Mouse (Mus musculus) ovary, postnatal 36 days (tissue): ENCODE data around the gene B230118H07Rik.

ENCODE experiments used
- DNase-seq: peaks from one replicate; pipeline ENCODE4 v3.0.0; 2022; ENCODE audit warnings: low spot score, mixed read lengths

B230118H07Rik gene

DNA sequence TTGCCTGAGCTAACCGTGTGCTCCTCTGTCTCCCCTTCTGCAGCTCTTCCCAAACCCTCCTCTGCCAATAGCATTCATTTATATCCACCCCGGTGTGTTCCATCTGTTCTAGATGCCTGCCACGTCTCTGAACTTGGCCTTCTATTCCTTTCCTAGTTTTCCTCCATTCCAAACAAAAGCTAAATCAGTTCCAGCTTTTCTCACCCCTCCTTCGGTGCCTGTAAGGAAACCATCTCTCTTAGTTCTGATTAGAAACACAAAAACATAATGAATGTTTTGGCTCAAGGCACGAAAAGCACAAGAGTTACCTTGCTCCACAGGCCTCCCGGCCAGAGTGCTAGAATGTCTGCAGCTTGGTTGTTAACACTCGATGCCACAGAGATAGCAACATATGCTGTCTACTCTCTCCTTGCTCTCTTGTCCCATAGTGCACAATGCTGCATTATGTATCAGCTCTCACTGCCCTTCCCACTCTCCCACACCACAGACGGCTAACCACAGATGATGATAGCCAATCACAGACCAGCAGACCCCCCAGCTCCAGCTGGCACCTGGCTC is at the start of gene B230118H07Rik, which contains the start of gene Rag1:
Gene B230118H07Rik (minus strand): TSS at position 419 of the 558 bp plus-strand sequence.
Gene Rag1 (minus strand): TSS at position 388 of the 558 bp plus-strand sequence.
- no peak for DNase-seq

DNA sequence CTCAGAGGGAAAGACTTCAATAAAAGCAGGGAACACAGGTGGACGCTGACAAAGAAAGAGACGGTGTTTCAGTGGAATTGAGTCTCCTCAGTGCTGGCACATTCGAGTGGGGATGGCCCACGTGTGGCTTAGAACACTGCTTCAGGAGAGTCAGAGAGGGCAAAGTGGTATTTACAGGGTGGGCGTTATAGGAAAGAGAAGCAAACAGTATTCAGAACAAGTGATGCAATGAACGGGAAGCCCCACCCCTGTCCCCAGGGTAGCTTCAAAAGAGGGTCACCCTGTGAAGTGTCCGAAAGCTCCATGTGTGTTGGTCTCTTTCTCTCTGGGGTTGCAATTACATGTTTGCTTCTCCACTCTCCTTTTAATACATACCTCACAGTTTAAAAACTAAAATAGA is 46.3 kb upstream of the B230118H07Rik start:
- no peak for DNase-seq

DNA sequence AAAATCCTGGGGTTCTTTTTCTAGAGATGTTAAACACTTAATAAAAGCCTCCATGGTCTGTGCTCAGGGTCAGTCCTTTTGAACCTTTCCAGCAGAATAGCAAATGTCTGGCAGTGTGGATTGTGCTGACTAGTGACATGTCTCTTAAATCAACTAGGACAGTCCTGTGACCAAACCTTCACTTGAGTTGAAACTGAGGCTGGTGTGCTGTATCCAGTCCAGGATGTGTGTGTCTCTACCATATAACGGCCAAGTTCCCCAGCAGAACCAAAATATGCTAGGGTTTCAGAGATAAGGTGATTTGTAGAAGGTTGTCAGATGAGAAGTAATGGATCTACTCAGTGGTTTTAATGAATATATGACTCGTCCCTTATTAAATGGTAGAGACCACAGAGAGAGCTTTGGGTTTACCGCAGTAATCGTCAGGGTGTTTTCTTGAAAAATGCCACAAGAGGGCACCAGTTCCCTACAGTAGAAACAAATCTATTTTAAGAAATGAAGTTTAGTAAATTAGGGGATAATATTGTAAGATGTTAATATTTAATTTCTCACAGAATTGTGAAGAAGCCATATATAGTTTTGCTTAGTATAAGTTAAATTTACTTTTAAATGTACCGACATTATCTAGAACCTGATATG is 44.4 kb upstream of the B230118H07Rik start:
- DNase-seq, result no peak

DNA sequence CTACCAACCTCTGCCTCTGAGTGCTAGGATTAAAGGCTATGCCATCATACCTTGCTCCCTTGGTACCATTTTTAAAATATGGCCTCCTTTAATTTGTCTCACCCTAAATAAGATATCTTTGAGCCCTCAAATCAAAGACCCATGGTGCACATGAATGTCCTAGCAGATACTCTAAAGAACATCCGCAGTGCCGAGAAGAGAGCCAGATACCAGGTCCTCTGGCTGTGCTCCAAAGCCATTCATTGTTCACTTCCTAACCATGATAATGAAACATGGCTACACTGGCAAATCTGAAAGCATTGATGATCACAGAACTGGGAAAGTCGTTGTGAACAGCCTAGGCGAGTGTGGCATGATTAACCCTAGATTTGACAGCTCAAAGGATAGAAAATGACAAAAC is 43.7 kb upstream of the B230118H07Rik start:
- no peak for DNase-seq

DNA sequence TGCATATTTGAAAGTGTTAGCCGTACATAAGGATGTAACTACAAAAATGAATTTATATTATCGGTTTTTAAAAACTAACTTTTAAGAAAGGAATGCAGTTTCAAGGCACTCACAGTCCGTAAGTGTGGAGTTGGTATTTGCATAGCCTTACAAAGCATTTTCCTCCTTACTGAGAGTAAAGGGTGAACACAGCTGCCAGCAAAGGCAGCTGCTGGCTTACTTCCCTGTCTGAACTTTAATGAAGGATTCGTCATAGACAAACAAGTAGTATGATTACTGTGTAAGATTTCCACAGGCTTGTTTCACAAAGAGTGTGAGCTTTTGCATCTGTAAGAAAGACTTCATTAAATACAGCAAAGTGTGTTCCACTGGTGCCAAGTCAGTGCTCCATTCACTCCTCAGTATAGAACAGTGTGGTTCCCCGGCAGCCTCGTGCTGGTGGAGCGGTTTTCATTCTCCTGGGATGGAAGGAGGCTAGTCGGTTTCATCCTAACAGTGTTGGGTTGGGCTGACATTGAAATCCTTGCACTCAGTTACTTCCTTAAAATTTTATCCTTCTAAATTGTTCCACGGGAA is 41.0 kb upstream of the B230118H07Rik start:
- no peak for DNase-seq

DNA sequence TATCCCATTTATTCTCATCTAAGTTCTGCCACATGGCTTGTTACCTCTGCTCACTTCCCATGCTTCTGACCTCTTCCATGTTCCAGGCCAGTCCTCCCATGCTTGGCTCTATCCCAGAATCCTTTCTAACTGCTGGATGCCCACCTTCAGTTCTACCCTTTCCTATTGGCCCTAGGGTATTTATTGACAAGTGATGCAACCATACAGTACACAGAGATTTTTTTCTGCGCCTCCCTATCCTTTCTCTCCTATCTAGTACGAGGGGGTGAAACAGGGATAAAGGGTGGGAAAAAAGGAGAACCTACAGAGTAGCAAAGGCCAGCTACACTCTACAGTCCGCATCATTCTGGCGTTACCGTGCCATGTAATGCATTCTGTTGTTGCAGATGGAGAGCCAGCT is 38.7 kb upstream of the B230118H07Rik start:
- DNase-seq, result no peak

DNA sequence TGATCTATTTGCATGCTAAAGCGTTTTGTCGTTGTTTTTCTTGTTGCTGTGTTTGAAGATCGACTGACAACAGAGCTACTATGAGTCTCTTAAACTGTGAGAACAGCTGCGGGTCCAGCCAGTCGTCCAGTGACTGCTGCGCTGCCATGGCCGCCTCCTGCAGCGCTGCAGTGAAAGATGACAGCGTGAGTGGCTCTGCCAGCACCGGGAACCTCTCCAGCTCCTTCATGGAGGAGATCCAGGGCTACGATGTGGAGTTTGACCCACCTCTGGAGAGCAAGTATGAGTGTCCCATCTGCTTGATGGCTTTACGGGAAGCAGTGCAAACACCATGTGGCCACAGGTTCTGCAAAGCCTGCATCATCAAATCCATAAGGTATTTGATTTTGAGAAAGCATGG is 35.1 kb upstream of the B230118H07Rik start:
- DNase-seq, result no peak

DNA sequence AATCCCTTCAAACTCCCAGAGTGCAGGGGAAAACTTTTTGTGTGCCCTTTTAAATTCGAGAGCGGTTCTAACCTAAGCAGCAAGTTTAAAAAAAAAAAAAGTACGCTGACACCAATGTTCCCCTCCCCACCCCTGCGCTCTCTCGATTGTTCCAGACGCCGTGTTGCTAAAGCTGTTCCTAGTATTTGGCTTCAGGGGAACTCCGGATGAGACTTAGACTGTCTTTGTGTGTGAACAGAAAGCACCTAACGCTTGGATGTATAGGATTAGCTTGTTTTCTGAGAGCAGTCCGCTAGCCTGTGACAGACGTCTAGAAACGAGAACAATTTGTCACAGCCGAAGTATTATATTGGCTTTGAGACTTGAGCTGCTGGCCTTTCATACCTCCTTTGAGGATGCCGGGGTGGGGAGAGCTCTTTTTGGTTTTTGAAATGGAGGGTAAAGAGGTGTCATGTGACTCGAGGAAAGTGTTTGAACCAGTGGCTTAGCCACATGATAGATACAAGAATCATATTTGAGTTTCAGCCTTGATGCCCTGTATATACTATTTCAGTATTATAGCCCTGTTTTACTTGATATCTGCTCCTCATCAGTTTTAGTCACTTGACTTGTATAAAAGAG is 29.9 kb upstream of the B230118H07Rik start:
- DNase-seq, result no peak

DNA sequence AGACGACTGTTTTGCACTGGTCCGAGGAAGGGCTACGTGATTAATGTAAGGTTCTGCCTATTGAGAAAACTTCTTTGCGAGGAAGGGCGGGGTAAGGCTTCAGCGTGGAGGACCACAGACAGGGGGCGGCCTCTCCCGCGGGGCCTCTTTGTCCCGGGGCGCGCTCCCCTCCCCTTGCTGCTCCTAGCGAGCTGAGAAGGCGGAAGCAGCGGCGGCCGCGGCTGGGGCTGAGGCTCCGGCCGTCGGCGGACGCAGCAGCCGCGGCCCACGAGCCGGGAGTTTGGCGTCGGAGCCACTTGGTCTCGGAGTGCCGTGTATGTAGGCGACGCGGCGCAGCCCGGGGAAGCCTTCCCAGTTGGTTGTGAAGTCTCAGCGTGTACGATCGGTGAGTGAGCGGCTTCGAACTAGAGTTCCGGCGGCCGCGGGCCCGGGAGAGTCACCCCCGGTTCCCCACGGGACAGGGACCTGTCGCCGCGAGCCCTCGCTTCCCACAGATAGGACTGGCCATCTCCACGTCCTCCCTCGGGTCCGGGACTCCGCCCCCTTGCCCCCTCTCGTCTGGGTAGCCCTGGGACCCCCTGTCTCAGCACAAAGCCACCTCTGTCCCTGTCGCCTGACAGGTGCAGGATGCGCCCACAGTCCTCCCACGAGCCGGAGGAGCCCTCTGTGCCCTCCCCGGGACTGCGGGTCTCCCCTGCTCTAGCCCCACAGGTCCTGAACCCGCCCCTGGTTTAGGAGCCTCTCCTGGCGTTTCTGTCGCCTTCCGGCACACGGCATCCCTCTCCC is 29.1 kb upstream of the B230118H07Rik start, which contains the start of gene Traf6:
Gene Traf6 (plus strand): TSS at position 194 of the 786 bp plus-strand sequence.
- DNase-seq, result peak; percentile 87

DNA sequence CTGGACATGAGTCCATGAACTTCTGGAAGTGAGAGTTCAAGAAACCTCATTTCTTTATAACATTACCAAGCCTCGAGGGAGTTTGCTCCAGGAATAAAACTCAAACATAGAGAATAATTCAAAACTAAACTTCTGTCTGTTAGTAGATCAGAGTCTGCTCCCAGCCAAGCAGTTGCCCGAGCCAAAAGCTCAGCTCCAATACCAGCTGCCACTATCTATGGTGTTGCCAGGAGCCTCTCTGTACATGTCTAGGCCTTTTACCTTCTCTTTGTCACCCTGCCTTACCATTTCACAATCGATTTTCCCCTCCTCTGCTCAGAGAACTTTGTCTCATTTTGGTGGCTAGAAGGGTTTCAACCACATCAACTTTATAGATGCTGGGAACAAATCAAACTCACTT is 24.2 kb upstream of the B230118H07Rik start:
- no peak for DNase-seq

DNA sequence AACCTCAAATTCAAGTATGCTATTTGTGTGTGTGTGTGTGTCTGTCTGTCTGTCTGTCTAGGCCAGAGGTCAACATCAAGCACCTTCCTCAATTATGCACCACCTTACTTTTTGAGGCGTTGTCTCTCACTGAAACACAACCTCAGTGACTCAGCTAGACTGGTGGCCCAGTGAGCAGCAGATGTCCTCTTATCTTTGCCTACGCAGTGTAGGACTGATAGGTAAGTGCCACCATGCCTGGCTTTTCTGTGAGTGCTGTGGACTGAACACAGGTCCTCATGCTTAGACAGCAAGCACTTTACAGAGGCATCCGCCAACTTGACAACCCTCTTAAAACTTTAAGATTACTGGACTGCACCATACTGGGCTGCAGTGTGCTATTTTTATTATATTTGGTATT is 19.4 kb upstream of the B230118H07Rik start:
- DNase-seq, result no peak

DNA sequence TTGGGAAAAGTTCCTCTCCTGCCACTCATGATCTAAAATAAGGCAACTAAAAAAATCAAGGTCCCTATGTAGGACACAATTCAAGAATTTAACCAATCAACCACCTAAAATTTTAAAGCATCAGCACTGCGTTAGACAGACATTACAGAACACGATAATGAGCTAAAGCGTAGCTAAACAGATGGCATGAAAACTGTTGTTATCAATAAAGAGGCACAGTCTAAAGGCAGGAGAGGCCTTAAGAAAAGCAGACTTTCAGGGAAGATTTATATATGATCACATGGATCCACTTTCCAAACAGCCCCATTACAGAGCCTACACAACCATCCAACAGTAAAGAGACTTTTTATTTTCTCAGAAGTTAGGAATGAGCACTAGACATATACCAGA is 16.4 kb upstream of the B230118H07Rik start:
- DNase-seq, result no peak

DNA sequence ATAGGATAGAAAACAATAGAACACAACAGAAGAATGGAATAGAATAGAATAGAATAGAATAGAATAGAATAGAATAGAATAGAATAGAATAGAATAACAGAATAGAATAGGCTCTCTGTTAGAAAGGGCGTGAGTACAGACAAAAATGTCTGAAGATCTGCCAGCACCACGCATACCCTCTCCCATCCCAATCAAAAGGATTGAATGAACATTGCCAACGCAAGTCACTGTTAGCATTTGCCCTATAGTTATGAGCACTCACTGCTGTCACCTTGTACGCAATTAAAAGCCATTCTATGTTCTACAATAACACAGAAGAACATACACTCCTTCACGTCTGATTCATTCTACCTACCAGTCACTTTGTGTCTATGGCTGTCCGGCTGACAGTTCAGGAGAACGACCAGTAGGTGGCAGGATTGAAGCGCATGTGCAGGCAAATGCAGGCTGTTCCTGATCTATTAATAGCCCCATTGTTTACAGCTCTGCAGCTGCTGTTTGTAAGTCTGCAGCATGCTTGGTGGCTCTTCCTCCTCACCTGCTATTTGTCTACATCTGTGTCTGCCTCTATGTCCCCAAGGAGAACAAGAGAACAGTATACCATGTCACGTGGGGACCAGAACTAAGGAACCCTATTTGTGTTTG is 15.8 kb upstream of the B230118H07Rik start:
- DNase-seq, result peak; percentile 60

DNA sequence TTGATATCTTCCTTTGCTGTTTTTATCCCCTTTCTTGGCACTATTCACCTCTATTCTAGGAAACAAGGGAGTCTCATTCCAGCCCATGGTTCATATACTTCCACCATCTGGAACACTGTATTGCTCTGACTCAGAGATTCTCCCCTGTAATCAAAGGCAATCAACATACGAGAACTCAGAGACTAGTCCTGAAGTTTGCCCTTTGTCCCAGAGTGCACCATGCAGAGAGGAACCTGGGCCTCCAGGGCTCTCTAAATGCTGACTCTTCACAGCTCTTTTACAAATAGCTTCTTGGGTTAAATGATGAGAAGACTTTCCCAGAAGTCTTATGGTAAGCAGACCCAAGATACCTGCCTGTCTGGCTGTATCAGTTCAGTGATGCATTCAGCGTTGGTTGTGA is 11.2 kb upstream of the B230118H07Rik start:
- DNase-seq, result no peak

DNA sequence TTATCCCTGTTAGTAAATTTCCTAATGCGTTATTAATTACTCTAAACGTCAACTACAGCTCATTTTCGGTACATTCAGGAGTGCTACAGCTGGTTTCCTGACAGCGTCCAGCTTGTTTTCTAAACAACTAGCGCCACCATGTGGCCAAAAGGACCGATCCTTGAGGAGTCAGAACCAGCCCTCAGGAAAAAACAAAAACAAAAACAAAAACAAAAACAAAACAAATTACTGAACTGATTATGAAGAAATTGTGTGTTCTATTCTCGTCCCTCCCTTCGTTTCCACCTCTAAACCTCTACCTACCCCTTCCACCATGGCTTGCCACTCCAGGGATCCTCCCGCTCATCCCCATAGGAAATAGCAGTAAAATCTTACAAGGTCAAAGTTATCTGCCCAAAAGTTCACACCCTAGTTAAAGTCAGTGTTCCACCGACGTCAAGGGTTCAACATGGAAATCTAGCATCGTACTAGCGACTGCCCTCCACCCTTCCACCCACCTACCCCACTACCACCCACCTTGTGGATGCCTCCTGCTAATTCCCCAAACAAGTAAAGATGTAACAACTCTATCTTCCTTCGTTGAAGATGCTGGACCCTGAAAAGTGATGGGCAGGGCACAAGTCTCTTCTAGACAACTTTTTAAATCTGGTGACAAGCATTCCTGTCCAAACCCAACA is 3.7 kb upstream of the B230118H07Rik start:
- peak; percentile 55 for DNase-seq

DNA sequence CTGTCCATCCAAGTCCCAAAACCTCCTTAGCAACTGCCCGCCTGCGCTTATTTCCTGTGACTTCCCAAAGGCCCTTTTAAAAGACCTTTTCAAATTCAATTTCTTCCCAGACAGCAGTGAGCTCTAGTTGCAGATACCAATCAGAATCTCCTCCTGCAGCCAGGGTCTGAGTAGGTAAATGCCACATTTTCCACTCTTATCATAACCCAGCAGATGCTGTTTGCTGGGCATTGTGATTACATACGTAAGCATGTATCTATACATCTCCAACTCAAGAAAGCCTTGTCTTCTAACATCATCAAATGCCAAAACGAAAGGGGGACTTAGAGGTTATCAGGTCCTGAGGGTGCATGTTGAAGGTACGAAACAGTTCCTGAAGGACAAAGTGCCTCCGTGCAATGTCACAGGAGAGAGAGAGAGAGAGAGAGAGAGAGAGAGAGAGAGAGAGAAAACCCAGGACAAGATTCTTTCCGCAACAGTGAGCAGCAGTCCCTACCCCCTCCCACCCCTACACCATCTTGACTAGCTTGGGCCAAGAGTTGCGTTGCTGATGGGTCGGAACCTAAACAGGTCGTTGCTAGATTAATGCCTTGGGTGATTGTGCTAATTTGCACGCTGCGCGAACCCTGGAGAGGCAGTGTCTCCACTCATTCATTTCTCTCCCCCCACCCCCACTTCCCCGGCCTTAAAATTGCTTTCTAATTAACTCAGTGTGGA is 3.0 kb upstream of the B230118H07Rik start:
- no peak for DNase-seq

DNA sequence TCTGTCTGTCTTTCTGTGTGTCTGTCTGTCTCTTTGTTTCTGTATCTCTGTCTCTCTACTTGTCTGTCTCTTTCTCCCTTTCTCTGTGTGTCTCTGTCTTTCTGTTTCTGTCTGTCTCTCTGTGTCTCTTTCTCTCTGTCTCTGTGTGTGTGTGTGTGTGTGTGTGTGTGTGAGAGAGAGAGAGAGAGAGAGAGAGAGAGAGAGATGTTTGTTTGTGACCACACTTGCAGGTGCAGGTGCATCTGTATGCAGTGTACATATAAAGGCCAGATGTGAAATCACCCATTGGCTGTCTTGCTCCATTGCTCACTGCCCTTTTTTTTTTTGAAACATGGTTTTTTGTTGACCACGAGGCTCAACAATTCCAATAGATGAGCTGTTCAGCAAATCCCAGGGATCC is 1.1 kb upstream of the B230118H07Rik start:
- no peak for DNase-seq

DNA sequence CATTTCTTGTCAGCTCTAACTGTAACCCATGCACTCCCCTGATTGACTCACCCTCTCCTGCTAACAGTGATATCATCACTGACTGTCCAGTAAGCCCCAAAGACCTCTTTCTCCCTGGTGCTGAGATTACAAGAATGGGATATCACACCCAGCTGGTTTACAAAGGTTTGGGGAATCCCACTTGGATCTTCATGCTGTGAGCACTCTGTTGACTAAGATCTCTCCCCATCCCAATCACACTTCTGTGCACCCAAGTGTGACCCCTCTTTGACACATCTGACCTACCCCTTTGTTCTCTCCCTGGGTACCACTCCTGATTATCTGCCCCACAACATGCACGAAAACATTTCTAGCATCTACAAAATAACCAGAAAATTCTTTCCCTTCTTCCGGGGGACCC is 971 bp downstream of the B230118H07Rik start:
- no peak for DNase-seq

DNA sequence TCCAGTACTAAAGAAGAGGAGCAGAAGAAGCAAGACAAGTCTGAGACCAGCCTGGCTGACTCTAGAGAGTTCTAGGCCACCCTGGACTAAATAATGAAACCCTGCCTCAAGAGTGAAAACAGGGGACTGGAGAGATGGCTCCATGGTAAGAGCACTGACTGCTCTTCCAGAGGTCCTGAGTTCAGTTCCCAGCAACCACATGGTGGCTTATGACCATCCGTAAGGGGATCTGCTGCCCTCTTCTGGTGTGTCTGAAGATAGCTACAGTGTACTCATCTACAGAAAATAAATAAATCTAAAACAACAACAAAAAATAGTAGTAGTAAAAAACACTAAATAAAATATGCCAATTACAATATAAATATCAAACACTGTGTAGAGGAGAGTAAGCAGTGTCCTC is 3.5 kb downstream of the B230118H07Rik start:
- no peak for DNase-seq

DNA sequence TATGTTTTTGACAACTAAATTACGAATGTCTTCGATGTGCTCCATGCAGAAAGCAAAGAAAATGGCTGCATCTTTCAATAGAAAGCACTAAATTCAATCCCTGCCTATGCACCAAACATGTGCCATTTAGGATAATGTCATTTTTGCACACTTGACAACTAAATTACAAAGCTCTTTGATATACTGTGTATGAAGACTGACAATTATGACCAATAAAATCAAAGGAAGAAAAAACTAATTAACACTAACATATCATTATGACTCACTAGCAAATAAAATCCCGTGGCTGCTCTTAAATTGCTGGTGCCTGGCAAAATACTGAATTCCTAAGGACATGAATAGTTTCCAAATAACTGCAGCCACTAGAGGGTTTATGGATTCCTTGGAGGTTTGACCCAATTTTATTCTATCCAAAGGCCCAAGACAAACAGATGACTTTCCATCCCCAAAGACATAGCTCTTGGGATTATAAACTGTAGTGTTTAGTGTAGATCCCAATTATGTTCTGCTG is 9.4 kb downstream of the B230118H07Rik start:
- DNase-seq, result no peak
